Mouse (Mus musculus) mouse trophoblast stem cell (cell line): ENCODE measurements around the gene Hnrnph3.
"Not testable (repeated sequence)": the region's sequence is repeated elsewhere in the genome, so short reads cannot be mapped to it uniquely, and the experiment has no call there.

ENCODE experiments used
- in situ Hi-C, 2 experiments: fragments of 300-500 bp; cut with MseI, MboI; formaldehyde crosslinking; loops; 2 replicates in 1 of 2; 3 replicates in 1 of 2; pipeline ENCODE4 v1.15.1; 2025

Hnrnph3 gene

GRCm38 (mm10) chr10:63023749-63024579 is at the start of gene Hnrnph3, which contains the start of gene Pbld2:
Gene Hnrnph3, minus strand, starts transcription at chr10:63024217.
Gene Pbld2, plus strand, starts transcription at chr10:63024315.
- in situ Hi-C loops = no loop called here

GRCm38 (mm10) chr10:63065988-63066387 is 42.0 kb upstream of the Hnrnph3 start:
- in situ Hi-C loops = no loop called here

- in situ Hi-C loops = no loop called here
Observed at GRCm38 (mm10) chr10:63065561-63065960, 41.5 kb upstream of the Hnrnph3 start.

- in situ Hi-C loops = no loop called here
Observed at GRCm38 (mm10) chr10:63064516-63064915, 40.5 kb upstream of the Hnrnph3 start.

- in situ Hi-C loops = no loop called here
Observed at GRCm38 (mm10) chr10:63063365-63063764, 39.3 kb upstream of the Hnrnph3 start.

GRCm38 (mm10) chr10:63062696-63063095 is 38.7 kb upstream of the Hnrnph3 start:
- in situ Hi-C loops = no loop called here

- in situ Hi-C loops = no loop called here
Observed at GRCm38 (mm10) chr10:63061266-63061665, 37.2 kb upstream of the Hnrnph3 start.

GRCm38 (mm10) chr10:63060406-63060805 is 36.4 kb upstream of the Hnrnph3 start:
- in situ Hi-C loops = no loop called here

- in situ Hi-C loops = no loop called here
Observed at GRCm38 (mm10) chr10:63059862-63060261, 35.8 kb upstream of the Hnrnph3 start, which contains the start of gene Pbld1. Gene Pbld1, plus strand, starts transcription at chr10:63060162.

GRCm38 (mm10) chr10:63056966-63057750 is 33.1 kb upstream of the Hnrnph3 start:
- in situ Hi-C loops = no loop called here

- in situ Hi-C loops = no loop called here
Observed at GRCm38 (mm10) chr10:63054586-63054985, 30.6 kb upstream of the Hnrnph3 start.

GRCm38 (mm10) chr10:63054071-63054470 is 30.1 kb upstream of the Hnrnph3 start:
- in situ Hi-C loops = not testable (repeated sequence)

- in situ Hi-C loops = no loop called here
Observed at GRCm38 (mm10) chr10:63053007-63053406, 29.0 kb upstream of the Hnrnph3 start.

- in situ Hi-C loops = no loop called here
Observed at GRCm38 (mm10) chr10:63052011-63052410, 28.0 kb upstream of the Hnrnph3 start.

- in situ Hi-C loops = no loop called here
Observed at GRCm38 (mm10) chr10:63051267-63051666, 27.2 kb upstream of the Hnrnph3 start.

- in situ Hi-C loops = no loop called here
Observed at GRCm38 (mm10) chr10:63049106-63049505, 25.1 kb upstream of the Hnrnph3 start.

GRCm38 (mm10) chr10:63047751-63048150 is 23.7 kb upstream of the Hnrnph3 start:
- in situ Hi-C loops = no loop called here

- in situ Hi-C loops = no loop called here
Observed at GRCm38 (mm10) chr10:63043154-63043553, 19.1 kb upstream of the Hnrnph3 start.

- in situ Hi-C loops = no loop called here
Observed at GRCm38 (mm10) chr10:63039867-63040628, 16.0 kb upstream of the Hnrnph3 start.

GRCm38 (mm10) chr10:63038571-63039320 is 14.7 kb upstream of the Hnrnph3 start:
- in situ Hi-C loops = no loop called here

GRCm38 (mm10) chr10:63032956-63033355 is 8.9 kb upstream of the Hnrnph3 start:
- in situ Hi-C loops = no loop called here
